Mouse (Mus musculus): ENCODE results near the gene Zfp758. TPM values are rescaled to one million over a fixed set of nuclear protein-coding genes. Genes with fewer than 3 reads are reported as not detected.
A peak's percentile ranks its signal among the peaks of the same experiment; 100 is the strongest.
"Not testable (repeated sequence)": the region's sequence is repeated elsewhere in the genome, so short reads cannot be mapped to it uniquely, and the experiment has no call there.

Gene Zfp758
- 9.1 and 9.9 TPM in 2 replicates for polyA plus RNA-seq (2015; fragmentation: Nextera tagmentation; extraction: Ambion mirVana)

- not testable (repeated sequence) for H3K9me3 ChIP-seq, H3K36me3 ChIP-seq, H3K4me1 ChIP-seq, H3K27me3 ChIP-seq
- 0% methylated on average over 31 of the region's 43 CpGs for WGBS
- Histone ChIP-seq H3K27ac (peak within 1 kb of the TSS; percentile 81), H3K9ac (peak within 1 kb of the TSS; percentile 52), H3K4me3 (peak within 1 kb of the TSS; percentile 55), H3K4me2 (peak within 1 kb of the TSS; percentile 55)
- ATAC-seq (ENCODE audit: insufficient number of reproducible peaks, low FRiP score, low TSS enrichment, low read depth), result peak; percentile 94
Observed at GRCm38 (mm10) chr17:22361101-22361781, at the start of gene Zfp758, which contains the start of gene Zfp944. Gene Zfp758, plus strand, starts transcription at chr17:22361453. Gene Zfp944, minus strand, starts transcription at chr17:22361400.

GRCm38 (mm10) chr17:22314219-22314618 is 47.0 kb upstream of the Zfp758 start:
- not testable (repeated sequence) for H3K36me3 ChIP-seq; H3K4me1 ChIP-seq; H3K9me3 ChIP-seq; ATAC-seq (ENCODE audit: insufficient number of reproducible peaks, low FRiP score, low TSS enrichment, low read depth); H3K27ac ChIP-seq; H3K27me3 ChIP-seq
- H3K4me3 ChIP-seq, result peak overlapping the region; percentile 63
- H3K4me2 ChIP-seq, result peak overlapping the region; percentile 45
- WGBS, result 0% methylated on average over 3 of the region's 3 CpGs
- H3K9ac ChIP-seq, result 0 out of 2 replicates have a peak overlapping the region, but pooled peaks have one; percentile 35

GRCm38 (mm10) chr17:22314730-22315226 is 46.5 kb upstream of the Zfp758 start, which contains the start of gene CT030661.1:
Gene CT030661.1, minus strand, starts transcription at chr17:22314837.
- WGBS, result 0% methylated on average over 20 of the region's 20 CpGs
- Histone ChIP-seq H3K27ac (peak within 1 kb of the TSS; percentile 78), H3K4me3 (peak within 1 kb of the TSS; percentile 63), H3K4me2 (peak within 1 kb of the TSS; percentile 45), H3K9ac (peak within 1 kb of the TSS; percentile 65)
- H3K36me3 ChIP-seq, H3K4me1 ChIP-seq, H3K9me3 ChIP-seq, H3K27me3 ChIP-seq: not testable (repeated sequence)
- ATAC-seq (ENCODE audit: insufficient number of reproducible peaks, low FRiP score, low TSS enrichment, low read depth), result peak; percentile 99

GRCm38 (mm10) chr17:22315247-22315646 is 46.0 kb upstream of the Zfp758 start:
- H3K27ac ChIP-seq, result peak overlapping the region; percentile 78; the same call in 1 of the 2 replicates
- ATAC-seq (ENCODE audit: insufficient number of reproducible peaks, low FRiP score, low TSS enrichment, low read depth), result not testable (repeated sequence)
- WGBS, result 18% methylated on average over 2 of the region's 2 CpGs

GRCm38 (mm10) chr17:22352794-22353193 is 8.5 kb upstream of the Zfp758 start:
- H3K27me3 ChIP-seq, result no peaks in the 10 kb centered on the region

More at GRCm38 (mm10) chr17:22315247-22315646, 46.0 kb upstream of the Zfp758 start:
- H3K9me3 ChIP-seq, H3K36me3 ChIP-seq, H3K9ac ChIP-seq, H3K27me3 ChIP-seq, H3K4me1 ChIP-seq: not testable (repeated sequence)
- peak overlapping the region; percentile 45 for H3K4me2 ChIP-seq
- H3K4me3 ChIP-seq, result peak overlapping the region; percentile 63

GRCm38 (mm10) chr17:22360572-22360971 is 681 bp upstream of the Zfp758 start:
- Histone ChIP-seq H3K4me2 (peak overlapping the region; percentile 55), H3K4me1 (no peaks in the 10 kb centered on the region), H3K27ac (no peak overlapping the region), H3K36me3 (peaks cover 5% of the 10 kb centered on the region), H3K27me3 (no peaks in the 10 kb centered on the region), H3K9me3 (no peaks in the 10 kb centered on the region), H3K9ac (peak overlapping the region; percentile 40; the same call in 1 of the 2 replicates), H3K4me3 (peak overlapping the region; percentile 55)
- no peak for ATAC-seq (ENCODE audit: insufficient number of reproducible peaks, low FRiP score, low TSS enrichment, low read depth)
- 28% methylated on average over 5 of the region's 5 CpGs for WGBS

More at GRCm38 (mm10) chr17:22352794-22353193, 8.5 kb upstream of the Zfp758 start:
- Histone ChIP-seq H3K4me2 (no peak overlapping the region), H3K4me1 (no peaks in the 10 kb centered on the region), H3K36me3 (peaks cover 7% of the 10 kb centered on the region), H3K9ac (no peak overlapping the region), H3K9me3 (no peaks in the 10 kb centered on the region), H3K4me3 (no peak overlapping the region), H3K27ac (no peak overlapping the region)
- no peak for ATAC-seq (ENCODE audit: insufficient number of reproducible peaks, low FRiP score, low TSS enrichment, low read depth)

- Histone ChIP-seq H3K36me3 (peaks cover 3% of the 10 kb centered on the region), H3K27me3 (no peaks in the 10 kb centered on the region), H3K9me3 (no peaks in the 10 kb centered on the region), H3K4me3 (no peak overlapping the region), H3K9ac (no peak overlapping the region), H3K27ac (no peak overlapping the region), H3K4me1 (no peaks in the 10 kb centered on the region), H3K4me2 (no peak overlapping the region)
- 90% methylated on average over 3 of the region's 3 CpGs for WGBS
- no peak for ATAC-seq (ENCODE audit: insufficient number of reproducible peaks, low FRiP score, low TSS enrichment, low read depth)
Observed at GRCm38 (mm10) chr17:22363895-22364294, 2.6 kb downstream of the Zfp758 start.

GRCm38 (mm10) chr17:22410756-22411155 is 49.5 kb downstream of the Zfp758 start:
- Histone ChIP-seq H3K36me3 (no peaks in the 10 kb centered on the region), H3K27ac (no peak overlapping the region), H3K4me3 (no peak overlapping the region), H3K4me1 (no peaks in the 10 kb centered on the region), H3K27me3 (no peaks in the 10 kb centered on the region), H3K9ac (no peak overlapping the region), H3K4me2 (no peak overlapping the region), H3K9me3 (no peaks in the 10 kb centered on the region)
- ATAC-seq (ENCODE audit: insufficient number of reproducible peaks, low FRiP score, low TSS enrichment, low read depth), result no peak
- 75% methylated on average over 2 of the region's 2 CpGs for WGBS

- WGBS, result 0% methylated on average over 3 of the region's 3 CpGs
- ATAC-seq (ENCODE audit: insufficient number of reproducible peaks, low FRiP score, low TSS enrichment, low read depth), result no peak
- no peaks in the 10 kb centered on the region for H3K27me3 ChIP-seq
- no peaks in the 10 kb centered on the region for H3K9me3 ChIP-seq
- no peak overlapping the region for H3K4me3 ChIP-seq
- H3K36me3 ChIP-seq, result no peaks in the 10 kb centered on the region
- no peak overlapping the region for H3K4me2 ChIP-seq
- no peak overlapping the region for H3K27ac ChIP-seq
- H3K4me1 ChIP-seq, result no peaks in the 10 kb centered on the region
- no peak overlapping the region for H3K9ac ChIP-seq
Observed at GRCm38 (mm10) chr17:22417510-22417909, 56.3 kb downstream of the Zfp758 start.

- H3K4me2 ChIP-seq, result peak within 1 kb of the TSS; percentile 62
- no peaks in the 10 kb centered on the region for H3K36me3 ChIP-seq
- no peaks in the 10 kb centered on the region for H3K27me3 ChIP-seq
- peak within 1 kb of the TSS; percentile 57 for H3K9ac ChIP-seq
- H3K27ac ChIP-seq, result peak within 1 kb of the TSS; percentile 87
- 0 out of 2 replicates have a peak, but pooled peaks cover 3% of the 10 kb centered on the region for H3K4me1 ChIP-seq
- no peaks in the 10 kb centered on the region for H3K9me3 ChIP-seq
- peak; percentile 95 for ATAC-seq (ENCODE audit: insufficient number of reproducible peaks, low FRiP score, low TSS enrichment, low read depth)
- under 1% methylated on average over 29 of the region's 29 CpGs for WGBS
- peak within 1 kb of the TSS; percentile 63 for H3K4me3 ChIP-seq
Observed at GRCm38 (mm10) chr17:22423952-22424617, 62.8 kb downstream of the Zfp758 start, which contains the start of gene Zfp946. Gene Zfp946, plus strand, starts transcription at chr17:22424222.

- Histone ChIP-seq H3K36me3 (no peaks in the 10 kb centered on the region), H3K27ac (peak overlapping the region; percentile 87; the same call in 1 of the 2 replicates)
- 2% methylated on average over 11 of the region's 12 CpGs for WGBS
Observed at GRCm38 (mm10) chr17:22424636-22425354, 63.5 kb downstream of the Zfp758 start.

More at GRCm38 (mm10) chr17:22424636-22425354, 63.5 kb downstream of the Zfp758 start:
- no peak for ATAC-seq (ENCODE audit: insufficient number of reproducible peaks, low FRiP score, low TSS enrichment, low read depth)
- H3K4me3 ChIP-seq, result peak overlapping the region; percentile 63
- H3K9me3 ChIP-seq, result no peaks in the 10 kb centered on the region
- H3K27me3 ChIP-seq, result no peaks in the 10 kb centered on the region
- H3K4me1 ChIP-seq, result 0 out of 2 replicates have a peak, but pooled peaks cover 3% of the 10 kb centered on the region
- peak overlapping the region; percentile 57; the same call in 1 of the 2 replicates for H3K9ac ChIP-seq
- peak overlapping the region; percentile 62 for H3K4me2 ChIP-seq

Measured in limb, embryonic 15.5 days (tissue).